Mouse (Mus musculus) liver, embryonic 13.5 days (tissue): ENCODE results near the gene Inip. TPM values are rescaled to one million over a fixed set of nuclear protein-coding genes. Genes with fewer than 3 reads are reported as not detected.
"Not testable (repeated sequence)": the region's sequence is repeated elsewhere in the genome, so short reads cannot be mapped to it uniquely, and the experiment has no call there.

Source experiments
- ATAC-seq: fragments of 200-750 bp; cut with Nextera tagmentation; 2 replicates; pipeline ENCODE4 v1.8.0; 2017; ENCODE audit warnings: low read depth, mild to moderate bottlenecking, moderate number of reproducible peaks, moderate library complexity
- DNase-seq: peaks from one replicate; pipeline ENCODE4 v3.0.0; 2022
- H3K27ac ChIP-seq: fragments of 300-500 bp; sonication (generic); 2 replicates; pipeline ENCODE4 v1.5.1; 2015; ENCODE audit warnings: moderate library complexity, mild to moderate bottlenecking, inconsistent platforms
- H3K27me3 ChIP-seq: fragments of 300-500 bp; sonication (generic); 2 replicates; pipeline ENCODE4 v1.6.1; 2015; ENCODE audit warnings: mild to moderate bottlenecking, inconsistent platforms
- H3K36me3 ChIP-seq: fragments of 300-500 bp; sonication (generic); 2 replicates; pipeline ENCODE4 v1.6.1; 2015; ENCODE audit warnings: mild to moderate bottlenecking, inconsistent platforms
- H3K4me1 ChIP-seq: fragments of 300-500 bp; sonication (generic); replicated peaks from 2 replicates; pipeline ENCODE4 v1.6.1; 2015; ENCODE audit warnings: inconsistent platforms
- H3K4me2 ChIP-seq: fragments of 300-500 bp; sonication (generic); 2 replicates; pipeline ENCODE4 v1.6.1; 2015; ENCODE audit warnings: inconsistent platforms, mild to moderate bottlenecking, moderate library complexity
- H3K4me3 ChIP-seq: fragments of 300-500 bp; sonication (generic); replicated peaks from 2 replicates; pipeline ENCODE4 v1.5.1; 2015; ENCODE audit warnings: mild to moderate bottlenecking, inconsistent platforms
- H3K9ac ChIP-seq: fragments of 300-500 bp; sonication (generic); 2 replicates; pipeline ENCODE4 v1.6.1; 2015; ENCODE audit warnings: mild to moderate bottlenecking, inconsistent platforms
- H3K9me3 ChIP-seq: fragments of 300-500 bp; sonication (generic); replicated peaks from 2 replicates; pipeline ENCODE4 v1.6.1; 2016; ENCODE audit warnings: inconsistent platforms
- WGBS: fragments of 180-500 bp; shearing (Covaris S2); methylation state at CpG from one replicate; pipeline ENCODE4 v1.1.7; 2015; ENCODE audit not compliant: insufficient replicate concordance; 5-methylcytosine and 5-hydroxymethylcytosine counted together
- polyA plus RNA-seq: library from polyadenylated mRNA; unstranded; fragments of >200 nt; fragmentation: Nextera tagmentation; extraction: Ambion mirVana; gene quantifications from 2 replicates; pipeline ENCODE4 v1.2.1, GENCODE M21; 2015

Inip gene
- polyA plus RNA-seq, 1 experiment from 2014 or later = 24.7 TPM

GRCm38 (mm10) chr4:59793626-59794025 lies 7.8 kb downstream of the Inip start:
- H3K27me3 ChIP-seq, H3K9me3 ChIP-seq, H3K4me3 ChIP-seq, H3K4me2 ChIP-seq, H3K36me3 ChIP-seq, H3K27ac ChIP-seq, H3K9ac ChIP-seq, DNase-seq, H3K4me1 ChIP-seq, ATAC-seq: not testable (repeated sequence)
- 81% methylated on average over 2 of the region's 2 CpGs for WGBS

- Histone ChIP-seq H3K4me1 (peaks cover 5% of the 10 kb centered on the region), H3K9ac (no peak overlapping the region), H3K4me3 (no peak overlapping the region), H3K36me3 (no peaks in the 10 kb centered on the region), H3K27me3 (0 out of 2 replicates have a peak, but pooled peaks cover 3% of the 10 kb centered on the region), H3K4me2 (no peak overlapping the region), H3K27ac (no peak overlapping the region), H3K9me3 (no peaks in the 10 kb centered on the region)
- DNase-seq = no peak
- no peak for ATAC-seq
Measured at GRCm38 (mm10) chr4:59789015-59789414, 12.4 kb downstream of the Inip start.

- H3K27me3 ChIP-seq = 0 out of 2 replicates have a peak, but pooled peaks cover 3% of the 10 kb centered on the region
- no peak overlapping the region for H3K9ac ChIP-seq
- peaks cover 10% of the 10 kb centered on the region for H3K4me1 ChIP-seq
- no peak for DNase-seq
- H3K4me2 ChIP-seq = no peak overlapping the region
- 59% methylated on average over 6 of the region's 6 CpGs for WGBS
- H3K36me3 ChIP-seq = no peaks in the 10 kb centered on the region
- no peaks in the 10 kb centered on the region for H3K9me3 ChIP-seq
- H3K4me3 ChIP-seq = no peak overlapping the region
- H3K27ac ChIP-seq = no peak overlapping the region
- ATAC-seq = no peak
Measured at GRCm38 (mm10) chr4:59787126-59787525, 14.3 kb downstream of the Inip start.

GRCm38 (mm10) chr4:59786661-59787060 lies 14.7 kb downstream of the Inip start:
- H3K36me3 ChIP-seq = no peaks in the 10 kb centered on the region
- 0% methylated on average over 7 of the region's 7 CpGs for WGBS

GRCm38 (mm10) chr4:59785412-59785811 lies 16.0 kb downstream of the Inip start:
- no peaks in the 10 kb centered on the region for H3K27me3 ChIP-seq
- no peak overlapping the region for H3K4me3 ChIP-seq
- 36% methylated on average over 2 of the region's 2 CpGs for WGBS
- DNase-seq (no peak), ATAC-seq (no peak)
- no peak overlapping the region for H3K9ac ChIP-seq
- H3K4me2 ChIP-seq = no peak overlapping the region
- H3K4me1 ChIP-seq = peaks cover 20% of the 10 kb centered on the region
- H3K27ac ChIP-seq = no peak overlapping the region
- no peaks in the 10 kb centered on the region for H3K36me3 ChIP-seq
- H3K9me3 ChIP-seq = no peaks in the 10 kb centered on the region

More at GRCm38 (mm10) chr4:59786661-59787060, 14.7 kb downstream of the Inip start:
- Histone ChIP-seq H3K9me3 (no peaks in the 10 kb centered on the region), H3K4me3 (no peak overlapping the region), H3K27me3 (0 out of 2 replicates have a peak, but pooled peaks cover 2% of the 10 kb centered on the region), H3K27ac (no peak overlapping the region), H3K4me1 (peaks cover 14% of the 10 kb centered on the region), H3K4me2 (no peak overlapping the region), H3K9ac (no peak overlapping the region)
- DNase-seq = peak; percentile 56
- ATAC-seq = no peak

GRCm38 (mm10) chr4:59783685-59784279 lies 17.6 kb downstream of the Inip start:
- no peaks in the 10 kb centered on the region for H3K9me3 ChIP-seq
- peak overlapping the region; percentile 95 for H3K9ac ChIP-seq
- H3K4me3 ChIP-seq = peak overlapping the region; percentile 100
- peak overlapping the region; percentile 76 for H3K27ac ChIP-seq
- H3K27me3 ChIP-seq = no peaks in the 10 kb centered on the region
- peak; percentile 96 for ATAC-seq
- peak; percentile 96 for DNase-seq
- H3K4me1 ChIP-seq = peaks cover 30% of the 10 kb centered on the region
- H3K4me2 ChIP-seq = peak overlapping the region; percentile 97
- H3K36me3 ChIP-seq = peaks cover 3% of the 10 kb centered on the region
- WGBS = under 1% methylated on average over 36 of the region's 36 CpGs

GRCm38 (mm10) chr4:59782853-59783684 lies 18.3 kb downstream of the Inip start:
- WGBS = under 1% methylated on average over 47 of the region's 47 CpGs
- Histone ChIP-seq H3K4me2 (peak overlapping the region; percentile 97), H3K4me1 (peaks cover 30% of the 10 kb centered on the region), H3K9me3 (no peaks in the 10 kb centered on the region), H3K27ac (peak overlapping the region; percentile 76), H3K9ac (peak overlapping the region; percentile 95), H3K27me3 (no peaks in the 10 kb centered on the region), H3K4me3 (peak overlapping the region; percentile 100), H3K36me3 (peaks cover 4% of the 10 kb centered on the region)
- ATAC-seq (peak; percentile 48), DNase-seq (peak; percentile 27)

- 54% methylated on average over 1 of the region's 1 CpGs for WGBS
- no peak for DNase-seq
Measured at GRCm38 (mm10) chr4:59780568-59780967, 20.8 kb downstream of the Inip start.

GRCm38 (mm10) chr4:59777828-59778227 lies 23.6 kb downstream of the Inip start:
- no peak overlapping the region; the same call in 1 of the 2 replicates for H3K9ac ChIP-seq
- ATAC-seq = no peak
- no peak for DNase-seq
- H3K4me3 ChIP-seq = no peak overlapping the region
- 63% methylated on average over 3 of the region's 3 CpGs for WGBS
- no peak overlapping the region for H3K4me2 ChIP-seq
- H3K4me1 ChIP-seq = peaks cover 35% of the 10 kb centered on the region
- no peaks in the 10 kb centered on the region for H3K27me3 ChIP-seq
- peaks cover 39% of the 10 kb centered on the region for H3K36me3 ChIP-seq
- H3K9me3 ChIP-seq = no peaks in the 10 kb centered on the region
- H3K27ac ChIP-seq = no peak overlapping the region

More at GRCm38 (mm10) chr4:59780568-59780967, 20.8 kb downstream of the Inip start:
- Histone ChIP-seq H3K27ac (no peak overlapping the region; the same call in 1 of the 2 replicates), H3K9me3 (no peaks in the 10 kb centered on the region), H3K4me3 (no peak overlapping the region), H3K9ac (no peak overlapping the region), H3K4me1 (peaks cover 41% of the 10 kb centered on the region), H3K4me2 (no peak overlapping the region), H3K27me3 (no peaks in the 10 kb centered on the region), H3K36me3 (peaks cover 18% of the 10 kb centered on the region)
- no peak for ATAC-seq

GRCm38 (mm10) chr4:59772171-59772879 lies 29.1 kb downstream of the Inip start:
- Histone ChIP-seq H3K9ac (no peak overlapping the region), H3K27me3 (no peaks in the 10 kb centered on the region), H3K4me1 (peaks cover 11% of the 10 kb centered on the region; the same call in 1 of the 2 replicates), H3K4me3 (no peak overlapping the region), H3K36me3 (peaks cover 61% of the 10 kb centered on the region), H3K27ac (no peak overlapping the region), H3K4me2 (no peak overlapping the region), H3K9me3 (no peaks in the 10 kb centered on the region)
- DNase-seq (no peak), ATAC-seq (no peak)
- 86% methylated on average over 17 of the region's 17 CpGs for WGBS

GRCm38 (mm10) chr4:59767717-59768116 lies 33.7 kb downstream of the Inip start:
- WGBS = 13% methylated on average over 2 of the region's 2 CpGs
- no peaks in the 10 kb centered on the region for H3K9me3 ChIP-seq
- H3K4me1 ChIP-seq = peaks cover 8% of the 10 kb centered on the region; the same call in 1 of the 2 replicates
- H3K36me3 ChIP-seq = peaks cover 32% of the 10 kb centered on the region
- no peak overlapping the region for H3K4me2 ChIP-seq
- H3K4me3 ChIP-seq = no peak overlapping the region
- ATAC-seq = no peak
- H3K27ac ChIP-seq = peak overlapping the region; percentile 4; the same call in 1 of the 2 replicates
- DNase-seq = no peak
- no peaks in the 10 kb centered on the region for H3K27me3 ChIP-seq
- H3K9ac ChIP-seq = no peak overlapping the region
